24 mouse cellular contexts compared by ENCODE assay signal in genomic region chr2:7267166-7267565, GRCm38 (mm10).
DNase-seq lines count a peak whose midpoint lies in the region; ATAC-seq and TF ChIP-seq lines count a peak whose summit lies in the region.
"Had no signal": no experiment of that assay in that cellular context is flagged by ENCODE, and none has a peak within 500 bp of the region (broad histone marks: within the 10 kb centered on the region; RNA-seq: fewer than 3 reads in every experiment).

No protein-coding gene starts in this region.

- peak overlapping the region; percentile 94 for H3K27ac ChIP-seq in layer of hippocampus, adult 2 months
- H3K27ac ChIP-seq: embryonic facial prominence, embryonic 15.5 days; kidney, embryonic 15.5 days; limb, embryonic 10.5 days; midbrain, embryonic 15.5 days; neural tube, embryonic 12.5 days had no signal

- no peak overlapping the region for H3K4me3 ChIP-seq in layer of hippocampus, adult 2 months
- H3K4me3 ChIP-seq: embryonic facial prominence, embryonic 15.5 days; heart, embryonic 12.5 days; kidney, embryonic 15.5 days; limb, embryonic 10.5 days; megakaryocyte, embryonic 14.5 days; midbrain, embryonic 15.5 days; neural tube, embryonic 12.5 days had no signal

- no peak for TF ChIP-seq CTCF in layer of hippocampus, adult 2 months (conservative IDR thresholded peaks at IDR 0.05)

- DNase-seq in layer of hippocampus, adult 2 months (ENCODE audit: low spot score in 2 of 2): no peak
- no peak for DNase-seq in layer of hippocampus, adult 9-10 months (ENCODE audit: low spot score)
- DNase-seq in lung, postnatal 36 days: peak; percentile 49
- no peak for DNase-seq in lung, postnatal 14 days
- DNase-seq: cerebellum, adult 8-10 months; cerebellum, postnatal 36 days; heart, adult 11 months; heart, postnatal 10 days; kidney, adult 11 months; kidney, postnatal 4 days; liver, postnatal 0 days; right cerebral cortex, postnatal 25 days; thymus, postnatal 14 days had no signal

- ATAC-seq in granulocyte monocyte progenitor cell, adult 5-6 weeks (replicated peaks; ENCODE audit: poor library complexity, severe bottlenecking): peak; percentile 85
- no peak for ATAC-seq in CD4-positive, CD25-positive, alpha-beta regulatory T cell, adult 4 months
- no peak for ATAC-seq in inflammation-experienced regulatory T-cells, adult 6 months
- ATAC-seq: forebrain, embryonic 14.5 days; liver, postnatal 0 days; midbrain, embryonic 15.5 days had no signal
